Mouse (Mus musculus): ENCODE data around the gene Cpsf7. TPM values are rescaled to one million over a fixed set of nuclear protein-coding genes. Genes with fewer than 3 reads are reported as not detected.

Cpsf7 gene
- polyA plus RNA-seq, 1 experiment from 2014 or later = 57.5 TPM

- Histone ChIP-seq H3K9me3 (ENCODE audit: control insufficient read depth, low read length) (no peaks in the 10 kb centered on the region), H3K27ac (no peak overlapping the region), H3K36me3 (replicated peaks; ENCODE audit: control insufficient read depth, insufficient read depth) (peaks cover 44% of the 10 kb centered on the region), H3K4me3 (replicated peaks; ENCODE audit: low read length) (no peak overlapping the region), H3K9ac (no peak overlapping the region), H3K4me2 (replicated peaks) (no peak overlapping the region), H3K27me3 (ENCODE audit: control insufficient read depth, insufficient read depth, low read length) (no peaks in the 10 kb centered on the region), H3K4me1 (replicated peaks; ENCODE audit: control insufficient read depth, insufficient read depth, low read length) (no peaks in the 10 kb centered on the region)
- DNase-seq (ENCODE audit: low spot score) = no peak
- no peak for ATAC-seq (ENCODE audit: low FRiP score)
- 90% methylated on average over 6 of the region's 6 CpGs for WGBS
Measured at GRCm38 (mm10) chr19:10591659-10592377, 66.8 kb downstream of the Cpsf7 start.

Other genes starting within 250 kb of the Cpsf7 start
- gene Dagla, start 220.4 kb upstream of the Cpsf7 start, polyA plus RNA-seq (2014; fragmentation: Nextera tagmentation; extraction: Ambion mirVana) = 9.9 and 10.2 TPM in 2 replicates
- 12.0 and 14.0 TPM in 2 replicates for gene Syt7, start 136.2 kb upstream of the Cpsf7 start, polyA plus RNA-seq (2014; fragmentation: Nextera tagmentation; extraction: Ambion mirVana)
- 1.5 and 1.6 TPM in 2 replicates for gene Lrrc10b, start 67.8 kb upstream of the Cpsf7 start, polyA plus RNA-seq (2014; fragmentation: Nextera tagmentation; extraction: Ambion mirVana)
- 1.9 and 2.8 TPM in 2 replicates for gene Ppp1r32, start 42.3 kb upstream of the Cpsf7 start, polyA plus RNA-seq (2014; fragmentation: Nextera tagmentation; extraction: Ambion mirVana)
- 67.6 and 68.4 TPM in 2 replicates for gene Sdhaf2, start 876 bp downstream of the Cpsf7 start, polyA plus RNA-seq (2014; fragmentation: Nextera tagmentation; extraction: Ambion mirVana)
- gene Tmem216, start 31.0 kb downstream of the Cpsf7 start, polyA plus RNA-seq (2014; fragmentation: Nextera tagmentation; extraction: Ambion mirVana) = 53.3 and 59.6 TPM in 2 replicates
- 21.8 and 23.8 TPM in 2 replicates for gene Cyb561a3, start 51.9 kb downstream of the Cpsf7 start, polyA plus RNA-seq (2014; fragmentation: Nextera tagmentation; extraction: Ambion mirVana)
- gene Tmem138, start 52.1 kb downstream of the Cpsf7 start, polyA plus RNA-seq (2014; fragmentation: Nextera tagmentation; extraction: Ambion mirVana) = 38.1 and 40.3 TPM in 2 replicates
- gene Ddb1, start 80.1 kb downstream of the Cpsf7 start, polyA plus RNA-seq (2014; fragmentation: Nextera tagmentation; extraction: Ambion mirVana) = 219 and 240 TPM in 2 replicates
- gene Tkfc, start 80.4 kb downstream of the Cpsf7 start, polyA plus RNA-seq (2014; fragmentation: Nextera tagmentation; extraction: Ambion mirVana) = 25.4 and 26.8 TPM in 2 replicates
- 0.64 and 1.1 TPM in 2 replicates for gene Vwce, start 108.9 kb downstream of the Cpsf7 start, polyA plus RNA-seq (2014; fragmentation: Nextera tagmentation; extraction: Ambion mirVana)
- gene Pga5, start 152.8 kb downstream of the Cpsf7 start, polyA plus RNA-seq (2014; fragmentation: Nextera tagmentation; extraction: Ambion mirVana) = not detected in 2 replicates
- 28.7 and 31.3 TPM in 2 replicates for gene Vps37c, start 163.5 kb downstream of the Cpsf7 start, polyA plus RNA-seq (2014; fragmentation: Nextera tagmentation; extraction: Ambion mirVana)
- 0.31 TPM in 2 replicates for gene Cd5, start 213.7 kb downstream of the Cpsf7 start, polyA plus RNA-seq (2014; fragmentation: Nextera tagmentation; extraction: Ambion mirVana)